Mouse (Mus musculus): ENCODE data around the gene Gm12394.
"Not testable (repeated sequence)": the region's sequence is repeated elsewhere in the genome, so short reads cannot be mapped to it uniquely, and the experiment has no call there.

Gm12394 gene

DNA sequence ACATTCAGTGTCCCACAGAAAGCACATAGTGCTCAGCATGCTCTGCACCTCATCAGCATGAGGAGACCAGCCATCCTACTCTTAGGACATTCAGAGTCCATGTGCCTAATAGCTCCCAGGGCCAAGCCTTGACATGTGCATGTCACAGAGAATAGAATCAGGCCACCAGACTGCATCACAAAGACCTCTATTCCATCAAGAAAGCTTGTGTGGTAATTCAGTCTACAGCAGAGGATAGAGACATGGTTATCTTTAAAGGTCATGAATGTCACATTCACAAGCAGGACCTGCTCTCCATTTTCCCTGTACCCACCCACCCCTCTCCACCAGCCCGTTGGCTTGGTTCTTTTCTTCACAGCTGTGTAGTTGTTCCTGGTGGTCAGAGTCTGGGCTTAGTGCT, 2.8 kb downstream of the Gm12394 start, which contains the start of gene Fam205a1:
Gene Fam205a1 (minus strand): TSS at position 101 of the 400 bp plus-strand sequence.
- not testable (repeated sequence) for DNase-seq

DNA sequence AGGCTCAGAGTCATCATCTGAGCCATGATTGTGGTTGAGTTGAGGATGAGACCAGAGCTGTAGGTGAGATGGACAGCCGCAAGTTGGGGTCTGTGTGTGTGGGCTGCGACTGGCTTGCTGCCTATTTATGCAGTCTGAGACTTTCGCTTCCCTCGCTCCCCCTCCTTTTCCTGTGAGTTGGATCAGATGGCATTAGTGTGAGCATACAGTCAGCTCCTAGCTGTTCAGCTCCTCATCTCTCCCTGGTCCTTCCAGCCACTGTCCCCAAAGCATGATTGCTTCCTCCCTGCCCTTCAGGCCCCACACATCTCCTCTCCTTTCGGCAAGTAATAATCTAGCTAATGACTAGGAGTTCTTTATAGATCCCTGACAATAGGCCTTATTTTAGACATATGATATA, 82.7 kb downstream of the Gm12394 start, which contains the start of gene Ccl21a:
Gene Ccl21a (minus strand): TSS at position 101 of the 400 bp plus-strand sequence.
- DNase-seq: not testable (repeated sequence)

DNA sequence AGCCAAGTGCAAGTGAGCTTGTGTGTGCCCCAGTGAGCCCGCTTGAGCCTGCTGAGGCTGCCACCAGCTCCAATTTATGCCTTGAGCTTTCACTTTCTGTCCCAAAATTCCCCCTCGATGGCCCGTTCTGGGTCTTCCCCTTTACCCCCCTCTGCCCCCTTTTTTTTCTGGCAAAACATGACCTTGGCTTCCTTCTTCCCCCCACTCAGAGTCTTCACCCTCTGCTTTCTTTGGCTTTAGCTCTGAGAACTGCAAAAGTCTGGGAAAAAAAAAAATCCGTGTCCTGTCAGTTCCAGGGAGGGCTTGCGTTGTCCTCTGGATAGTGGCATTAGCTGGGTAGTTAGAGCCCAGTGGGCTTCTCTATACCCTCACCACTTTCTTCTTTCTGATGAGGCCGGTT, 100.1 kb downstream of the Gm12394 start, which contains the start of gene Ccl19:
Gene Ccl19 (minus strand): TSS at position 101 of the 400 bp plus-strand sequence.
- DNase-seq: not testable (repeated sequence)

DNA sequence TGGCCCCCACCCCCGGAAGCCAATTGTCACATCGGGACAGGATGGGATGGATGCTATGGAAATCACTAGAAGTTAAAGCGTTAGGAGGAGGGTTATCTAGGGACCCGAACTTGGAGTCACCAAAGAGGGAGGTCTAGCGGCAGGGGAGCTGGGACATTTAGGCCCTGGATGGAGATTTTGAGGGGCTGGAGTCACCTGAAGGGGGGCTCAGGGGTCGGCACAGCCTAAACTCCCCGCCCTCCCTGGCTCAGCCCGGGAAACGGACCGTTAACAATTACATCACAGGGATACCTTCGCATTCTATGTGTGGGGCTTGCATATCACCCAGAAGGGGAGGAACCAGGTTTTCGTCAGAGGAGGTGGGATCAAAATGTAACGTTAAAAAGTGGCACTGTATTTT, 121.3 kb downstream of the Gm12394 start, which contains the start of gene 4930578G10Rik:
Gene 4930578G10Rik (plus strand): TSS at position 301 of the 400 bp plus-strand sequence.
- DNase-seq: not testable (repeated sequence)

Data from right cerebral cortex, postnatal 4 days (tissue).